Mouse (Mus musculus) ES-CJ7 (cell line): ENCODE data around the gene Znrf3.

Source experiments
- DNase-seq: peaks from one replicate; pipeline ENCODE4 v3.0.0; 2011; ENCODE audit warnings: low read depth, low spot score

The Znrf3 gene

GRCm38 (mm10) chr11:5398301-5399053 lies 46.2 kb downstream of the Znrf3 start:
- DNase-seq, result peak; percentile 23

GRCm38 (mm10) chr11:5390969-5391831 lies 53.4 kb downstream of the Znrf3 start:
- DNase-seq, result no peak

- DNase-seq, result no peak
Measured at GRCm38 (mm10) chr11:5382652-5383051, 62.0 kb downstream of the Znrf3 start.

- DNase-seq, result no peak
Measured at GRCm38 (mm10) chr11:5381226-5381625, 63.4 kb downstream of the Znrf3 start.

GRCm38 (mm10) chr11:5380275-5380674 lies 64.4 kb downstream of the Znrf3 start:
- DNase-seq, result no peak

GRCm38 (mm10) chr11:5369176-5369575 lies 75.5 kb downstream of the Znrf3 start:
- DNase-seq, result no peak

GRCm38 (mm10) chr11:5368492-5368891 lies 76.2 kb downstream of the Znrf3 start:
- no peak for DNase-seq

GRCm38 (mm10) chr11:5355266-5355764 lies 89.3 kb downstream of the Znrf3 start:
- DNase-seq, result no peak

- DNase-seq, result no peak
Measured at GRCm38 (mm10) chr11:5354753-5355152, 89.9 kb downstream of the Znrf3 start.

- DNase-seq, result no peak
Measured at GRCm38 (mm10) chr11:5353032-5353431, 91.6 kb downstream of the Znrf3 start.

GRCm38 (mm10) chr11:5349483-5349882 lies 95.2 kb downstream of the Znrf3 start:
- no peak for DNase-seq

GRCm38 (mm10) chr11:5346845-5347640 lies 97.6 kb downstream of the Znrf3 start:
- no peak for DNase-seq

- no peak for DNase-seq
Measured at GRCm38 (mm10) chr11:5343748-5344147, 100.9 kb downstream of the Znrf3 start.

GRCm38 (mm10) chr11:5339732-5340131 lies 104.9 kb downstream of the Znrf3 start:
- no peak for DNase-seq

GRCm38 (mm10) chr11:5336852-5337251 lies 107.8 kb downstream of the Znrf3 start:
- no peak for DNase-seq

GRCm38 (mm10) chr11:5336269-5336668 lies 108.4 kb downstream of the Znrf3 start:
- DNase-seq, result no peak

GRCm38 (mm10) chr11:5330851-5331250 lies 113.8 kb downstream of the Znrf3 start:
- DNase-seq, result no peak

- peak; percentile 13 for DNase-seq
Measured at GRCm38 (mm10) chr11:5327693-5328092, 117.0 kb downstream of the Znrf3 start.

GRCm38 (mm10) chr11:5326252-5326651 lies 118.4 kb downstream of the Znrf3 start:
- no peak for DNase-seq

GRCm38 (mm10) chr11:5325217-5325616 lies 119.4 kb downstream of the Znrf3 start:
- DNase-seq, result peak; percentile 67

- DNase-seq, result peak; percentile 80
Measured at GRCm38 (mm10) chr11:5324296-5324695, 120.4 kb downstream of the Znrf3 start.

- no peak for DNase-seq
Measured at GRCm38 (mm10) chr11:5321687-5322086, 123.0 kb downstream of the Znrf3 start.
